Mouse (Mus musculus): ENCODE measurements around the gene Ulk4. TPM values are rescaled to one million over a fixed set of nuclear protein-coding genes. Genes with fewer than 3 reads are reported as not detected.

The Ulk4 gene
- polyA plus RNA-seq (2014; fragmentation: Nextera tagmentation; extraction: Ambion mirVana): 75.1 and 77.3 TPM in 2 replicates

GRCm38 (mm10) chr9:121277118-121278060 lies at the start of gene Ulk4:
Gene Ulk4, minus strand, starts transcription at chr9:121277197.
- under 1% methylated on average over 59 of the region's 59 CpGs for WGBS
- H3K9me3 ChIP-seq (ENCODE audit: control insufficient read depth, low read length): peaks cover under 1% of the 10 kb centered on the region; the same call in 1 of the 2 replicates
- ATAC-seq (replicated peaks; ENCODE audit: low FRiP score) (peak; percentile 96), DNase-seq (ENCODE audit: low spot score) (peak; percentile 95)
- H3K4me1 ChIP-seq (replicated peaks; ENCODE audit: control insufficient read depth, insufficient read depth, low read length): 0 out of 2 replicates have a peak, but pooled peaks cover 2% of the 10 kb centered on the region
- H3K4me3 ChIP-seq (ENCODE audit: low read depth, low read length): peak within 1 kb of the TSS; percentile 62
- H3K36me3 ChIP-seq (ENCODE audit: control insufficient read depth, insufficient read depth, low read length): no peaks in the 10 kb centered on the region
- no peaks in the 10 kb centered on the region for H3K27me3 ChIP-seq (replicated peaks; ENCODE audit: control insufficient read depth, insufficient read depth, low read length)
- H3K27ac ChIP-seq (ENCODE audit: low read depth, low read length): 0 out of 2 replicates have a peak within 1 kb of the TSS, but pooled peaks have one; percentile 6
- H3K4me2 ChIP-seq: peak within 1 kb of the TSS; percentile 76
- peak within 1 kb of the TSS; percentile 60 for H3K9ac ChIP-seq (ENCODE audit: low read depth, low read length)

- Histone ChIP-seq H3K36me3 (ENCODE audit: control insufficient read depth, insufficient read depth, low read length) (peaks cover 9% of the 10 kb centered on the region; the same call in 1 of the 2 replicates), H3K27me3 (replicated peaks; ENCODE audit: control insufficient read depth, insufficient read depth, low read length) (no peaks in the 10 kb centered on the region), H3K4me3 (ENCODE audit: low read depth, low read length) (no peak overlapping the region), H3K9ac (ENCODE audit: low read depth, low read length) (no peak overlapping the region), H3K9me3 (ENCODE audit: control insufficient read depth, low read length) (no peaks in the 10 kb centered on the region), H3K27ac (ENCODE audit: low read depth, low read length) (no peak overlapping the region), H3K4me1 (replicated peaks; ENCODE audit: control insufficient read depth, insufficient read depth, low read length) (peaks cover 4% of the 10 kb centered on the region; the same call in 1 of the 2 replicates), H3K4me2 (no peak overlapping the region)
- ATAC-seq (replicated peaks; ENCODE audit: low FRiP score): no peak
- 97% methylated on average over 14 of the region's 14 CpGs for WGBS
- no peak for DNase-seq (ENCODE audit: low spot score)
These were observed 45.0 kb upstream of the Ulk4 start for GRCm38 (mm10) chr9:121322034-121322433.

- Histone ChIP-seq H3K36me3 (ENCODE audit: control insufficient read depth, insufficient read depth, low read length) (peaks cover 9% of the 10 kb centered on the region; the same call in 1 of the 2 replicates), H3K27me3 (replicated peaks; ENCODE audit: control insufficient read depth, insufficient read depth, low read length) (no peaks in the 10 kb centered on the region), H3K4me2 (no peak overlapping the region), H3K9ac (ENCODE audit: low read depth, low read length) (no peak overlapping the region), H3K4me3 (ENCODE audit: low read depth, low read length) (no peak overlapping the region), H3K4me1 (replicated peaks; ENCODE audit: control insufficient read depth, insufficient read depth, low read length) (peaks cover 7% of the 10 kb centered on the region; the same call in 1 of the 2 replicates), H3K9me3 (ENCODE audit: control insufficient read depth, low read length) (no peaks in the 10 kb centered on the region), H3K27ac (ENCODE audit: low read depth, low read length) (no peak overlapping the region)
- 70% methylated on average over 2 of the region's 2 CpGs for WGBS
- ATAC-seq (replicated peaks; ENCODE audit: low FRiP score) (no peak), DNase-seq (ENCODE audit: low spot score) (no peak)
These were observed 44.1 kb upstream of the Ulk4 start for GRCm38 (mm10) chr9:121321118-121321517.

- Histone ChIP-seq H3K27me3 (replicated peaks; ENCODE audit: control insufficient read depth, insufficient read depth, low read length) (no peaks in the 10 kb centered on the region), H3K27ac (ENCODE audit: low read depth, low read length) (no peak overlapping the region), H3K9ac (ENCODE audit: low read depth, low read length) (no peak overlapping the region), H3K36me3 (ENCODE audit: control insufficient read depth, insufficient read depth, low read length) (peaks cover 9% of the 10 kb centered on the region; the same call in 1 of the 2 replicates), H3K4me3 (ENCODE audit: low read depth, low read length) (no peak overlapping the region), H3K4me1 (replicated peaks; ENCODE audit: control insufficient read depth, insufficient read depth, low read length) (peaks cover 10% of the 10 kb centered on the region; the same call in 1 of the 2 replicates), H3K9me3 (ENCODE audit: control insufficient read depth, low read length) (no peaks in the 10 kb centered on the region), H3K4me2 (no peak overlapping the region)
- DNase-seq (ENCODE audit: low spot score) (no peak), ATAC-seq (replicated peaks; ENCODE audit: low FRiP score) (no peak; the same call in 1 of the 2 replicates)
- 62% methylated on average over 2 of the region's 2 CpGs for WGBS
These were observed 43.4 kb upstream of the Ulk4 start for GRCm38 (mm10) chr9:121320433-121320832.

GRCm38 (mm10) chr9:121319323-121319966 lies 42.4 kb upstream of the Ulk4 start:
- WGBS: 82% methylated on average over 10 of the region's 10 CpGs
- Histone ChIP-seq H3K9me3 (ENCODE audit: control insufficient read depth, low read length) (no peaks in the 10 kb centered on the region), H3K9ac (ENCODE audit: low read depth, low read length) (no peak overlapping the region), H3K27ac (ENCODE audit: low read depth, low read length) (no peak overlapping the region), H3K27me3 (replicated peaks; ENCODE audit: control insufficient read depth, insufficient read depth, low read length) (no peaks in the 10 kb centered on the region), H3K4me1 (replicated peaks; ENCODE audit: control insufficient read depth, insufficient read depth, low read length) (peaks cover 20% of the 10 kb centered on the region), H3K36me3 (ENCODE audit: control insufficient read depth, insufficient read depth, low read length) (peaks cover 9% of the 10 kb centered on the region; the same call in 1 of the 2 replicates), H3K4me2 (no peak overlapping the region), H3K4me3 (ENCODE audit: low read depth, low read length) (no peak overlapping the region)
- ATAC-seq (replicated peaks; ENCODE audit: low FRiP score): no peak
- no peak for DNase-seq (ENCODE audit: low spot score)

- H3K4me3 ChIP-seq (ENCODE audit: low read depth, low read length): no peak overlapping the region
- H3K27ac ChIP-seq (ENCODE audit: low read depth, low read length): peak overlapping the region; percentile 23
- peaks cover 30% of the 10 kb centered on the region for H3K4me1 ChIP-seq (replicated peaks; ENCODE audit: control insufficient read depth, insufficient read depth, low read length)
- WGBS: 49% methylated on average over 12 of the region's 12 CpGs
- no peak overlapping the region for H3K9ac ChIP-seq (ENCODE audit: low read depth, low read length)
- H3K27me3 ChIP-seq (replicated peaks; ENCODE audit: control insufficient read depth, insufficient read depth, low read length): no peaks in the 10 kb centered on the region
- ATAC-seq (replicated peaks; ENCODE audit: low FRiP score): no peak
- H3K36me3 ChIP-seq (ENCODE audit: control insufficient read depth, insufficient read depth, low read length): peaks cover 5% of the 10 kb centered on the region; the same call in 1 of the 2 replicates
- H3K9me3 ChIP-seq (ENCODE audit: control insufficient read depth, low read length): no peaks in the 10 kb centered on the region
- DNase-seq (ENCODE audit: low spot score): no peak
- H3K4me2 ChIP-seq: no peak overlapping the region
These were observed 39.8 kb upstream of the Ulk4 start for GRCm38 (mm10) chr9:121316621-121317405.

GRCm38 (mm10) chr9:121315901-121316595 lies 39.1 kb upstream of the Ulk4 start:
- Histone ChIP-seq H3K4me3 (ENCODE audit: low read depth, low read length) (no peak overlapping the region), H3K9me3 (ENCODE audit: control insufficient read depth, low read length) (no peaks in the 10 kb centered on the region), H3K27ac (ENCODE audit: low read depth, low read length) (peak overlapping the region; percentile 23; the same call in 1 of the 2 replicates), H3K36me3 (ENCODE audit: control insufficient read depth, insufficient read depth, low read length) (peaks cover 4% of the 10 kb centered on the region; the same call in 1 of the 2 replicates), H3K9ac (ENCODE audit: low read depth, low read length) (no peak overlapping the region), H3K4me1 (replicated peaks; ENCODE audit: control insufficient read depth, insufficient read depth, low read length) (peaks cover 30% of the 10 kb centered on the region), H3K4me2 (no peak overlapping the region), H3K27me3 (replicated peaks; ENCODE audit: control insufficient read depth, insufficient read depth, low read length) (no peaks in the 10 kb centered on the region)
- DNase-seq (ENCODE audit: low spot score) (no peak), ATAC-seq (replicated peaks; ENCODE audit: low FRiP score) (no peak)
- WGBS: 80% methylated on average over 4 of the region's 4 CpGs

All from liver, embryonic 11.5 days (tissue).